Mouse (Mus musculus): ENCODE measurements around the gene Ghdc. TPM values are rescaled to one million over a fixed set of nuclear protein-coding genes. Genes with fewer than 3 reads are reported as not detected.

Gene Ghdc
- polyA plus RNA-seq, 1 experiment from 2014 or later, result 3.8 TPM

- H3K27ac ChIP-seq, result no peak overlapping the region
- peaks cover 26% of the 10 kb centered on the region for H3K4me1 ChIP-seq (replicated peaks)
- peaks cover 4% of the 10 kb centered on the region; the same call in 1 of the 2 replicates for H3K27me3 ChIP-seq
- H3K9me3 ChIP-seq, result no peaks in the 10 kb centered on the region
- H3K36me3 ChIP-seq, result peaks cover 24% of the 10 kb centered on the region
- H3K4me2 ChIP-seq, result peak overlapping the region; percentile 77
- H3K9ac ChIP-seq, result peak overlapping the region; percentile 97
- peak overlapping the region; percentile 79 for H3K4me3 ChIP-seq
- no peak for ATAC-seq (ENCODE audit: low FRiP score)
- WGBS, result 4% methylated on average over 13 of the region's 13 CpGs
Observed at GRCm38 (mm10) chr11:100737105-100737733, 33.5 kb downstream of the Ghdc start.

- WGBS, result 84% methylated on average over 4 of the region's 4 CpGs
- peak overlapping the region; percentile 97 for H3K9ac ChIP-seq
- ATAC-seq (ENCODE audit: low FRiP score), result no peak
- H3K27ac ChIP-seq, result no peak overlapping the region
- H3K27me3 ChIP-seq, result peaks cover 4% of the 10 kb centered on the region; the same call in 1 of the 2 replicates
- no peaks in the 10 kb centered on the region for H3K9me3 ChIP-seq
- H3K4me2 ChIP-seq, result peak overlapping the region; percentile 77
- H3K36me3 ChIP-seq, result peaks cover 26% of the 10 kb centered on the region
- peaks cover 26% of the 10 kb centered on the region for H3K4me1 ChIP-seq (replicated peaks)
- peak overlapping the region; percentile 79 for H3K4me3 ChIP-seq
Observed at GRCm38 (mm10) chr11:100736746-100737080, 34.0 kb downstream of the Ghdc start.

- Histone ChIP-seq H3K27me3 (no peaks in the 10 kb centered on the region; the same call in 1 of the 2 replicates), H3K36me3 (peaks cover 21% of the 10 kb centered on the region), H3K4me3 (0 out of 2 replicates have a peak overlapping the region, but pooled peaks have one; percentile 79), H3K27ac (no peak overlapping the region), H3K4me1 (replicated peaks) (peaks cover 26% of the 10 kb centered on the region), H3K9me3 (no peaks in the 10 kb centered on the region), H3K4me2 (peak overlapping the region; percentile 77), H3K9ac (peak overlapping the region; percentile 31; the same call in 1 of the 2 replicates)
- WGBS, result 86% methylated on average over 14 of the region's 14 CpGs
- ATAC-seq (ENCODE audit: low FRiP score), result no peak
Observed at GRCm38 (mm10) chr11:100735954-100736745, 34.6 kb downstream of the Ghdc start.

GRCm38 (mm10) chr11:100735134-100735865, 35.5 kb downstream of the Ghdc start:
- peak overlapping the region; percentile 15; the same call in 1 of the 2 replicates for H3K4me2 ChIP-seq
- 89% methylated on average over 9 of the region's 9 CpGs for WGBS
- no peak for ATAC-seq (ENCODE audit: low FRiP score)
- H3K27me3 ChIP-seq, result no peaks in the 10 kb centered on the region
- H3K36me3 ChIP-seq, result peaks cover 20% of the 10 kb centered on the region
- no peak overlapping the region for H3K4me3 ChIP-seq
- peaks cover 26% of the 10 kb centered on the region for H3K4me1 ChIP-seq (replicated peaks)
- H3K9ac ChIP-seq, result no peak overlapping the region
- H3K9me3 ChIP-seq, result no peaks in the 10 kb centered on the region
- no peak overlapping the region for H3K27ac ChIP-seq

- Histone ChIP-seq H3K4me1 (replicated peaks) (peaks cover 2% of the 10 kb centered on the region), H3K4me2 (no peak overlapping the region), H3K4me3 (no peak overlapping the region), H3K36me3 (peaks cover 32% of the 10 kb centered on the region), H3K27ac (no peak overlapping the region), H3K27me3 (no peaks in the 10 kb centered on the region), H3K9ac (no peak overlapping the region), H3K9me3 (no peaks in the 10 kb centered on the region)
- WGBS, result 89% methylated on average over 6 of the region's 6 CpGs
- ATAC-seq (ENCODE audit: low FRiP score), result no peak
Observed at GRCm38 (mm10) chr11:100730477-100731205, 40.1 kb downstream of the Ghdc start.

GRCm38 (mm10) chr11:100729976-100730375, 40.8 kb downstream of the Ghdc start:
- ATAC-seq (ENCODE audit: low FRiP score), result no peak
- H3K4me3 ChIP-seq, result no peak overlapping the region
- WGBS, result 94% methylated on average over 4 of the region's 4 CpGs

GRCm38 (mm10) chr11:100728601-100729000, 42.2 kb downstream of the Ghdc start:
- H3K4me1 ChIP-seq (replicated peaks), result no peaks in the 10 kb centered on the region
- H3K27me3 ChIP-seq, result no peaks in the 10 kb centered on the region
- H3K4me2 ChIP-seq, result no peak overlapping the region
- no peaks in the 10 kb centered on the region for H3K9me3 ChIP-seq
- no peak overlapping the region for H3K9ac ChIP-seq
- H3K36me3 ChIP-seq, result peaks cover 30% of the 10 kb centered on the region
- no peak overlapping the region for H3K27ac ChIP-seq
- ATAC-seq (ENCODE audit: low FRiP score), result no peak
- 87% methylated on average over 6 of the region's 6 CpGs for WGBS
- H3K4me3 ChIP-seq, result no peak overlapping the region

More at GRCm38 (mm10) chr11:100729976-100730375, 40.8 kb downstream of the Ghdc start:
- Histone ChIP-seq H3K9ac (no peak overlapping the region), H3K9me3 (no peaks in the 10 kb centered on the region), H3K27me3 (no peaks in the 10 kb centered on the region), H3K27ac (no peak overlapping the region), H3K36me3 (peaks cover 30% of the 10 kb centered on the region), H3K4me2 (no peak overlapping the region), H3K4me1 (replicated peaks) (no peaks in the 10 kb centered on the region)

GRCm38 (mm10) chr11:100727201-100727600, 43.6 kb downstream of the Ghdc start:
- Histone ChIP-seq H3K27ac (no peak overlapping the region), H3K9ac (no peak overlapping the region), H3K4me2 (no peak overlapping the region), H3K9me3 (no peaks in the 10 kb centered on the region), H3K4me1 (replicated peaks) (peaks cover 4% of the 10 kb centered on the region), H3K27me3 (no peaks in the 10 kb centered on the region), H3K36me3 (peaks cover 19% of the 10 kb centered on the region), H3K4me3 (no peak overlapping the region)
- no peak for ATAC-seq (ENCODE audit: low FRiP score)
- 99% methylated on average over 3 of the region's 3 CpGs for WGBS

- H3K27ac ChIP-seq, result 0 out of 2 replicates have a peak overlapping the region, but pooled peaks have one; percentile 1
- H3K4me1 ChIP-seq (replicated peaks), result peaks cover 23% of the 10 kb centered on the region
- H3K4me2 ChIP-seq, result no peak overlapping the region
- H3K4me3 ChIP-seq, result no peak overlapping the region
- no peaks in the 10 kb centered on the region for H3K9me3 ChIP-seq
- H3K9ac ChIP-seq, result no peak overlapping the region
- WGBS, result 61% methylated on average over 5 of the region's 5 CpGs
- peaks cover 13% of the 10 kb centered on the region for H3K36me3 ChIP-seq
- no peak for ATAC-seq (ENCODE audit: low FRiP score)
- H3K27me3 ChIP-seq, result no peaks in the 10 kb centered on the region
Observed at GRCm38 (mm10) chr11:100724919-100725512, 45.7 kb downstream of the Ghdc start.

GRCm38 (mm10) chr11:100722493-100723028, 48.2 kb downstream of the Ghdc start:
- H3K4me1 ChIP-seq (replicated peaks), result peaks cover 28% of the 10 kb centered on the region
- H3K9ac ChIP-seq, result no peak overlapping the region; the same call in 1 of the 2 replicates
- ATAC-seq (ENCODE audit: low FRiP score), result no peak
- H3K4me2 ChIP-seq, result no peak overlapping the region
- H3K36me3 ChIP-seq, result peaks cover 24% of the 10 kb centered on the region
- no peak overlapping the region for H3K4me3 ChIP-seq
- WGBS, result 57% methylated on average over 2 of the region's 2 CpGs
- no peaks in the 10 kb centered on the region for H3K27me3 ChIP-seq
- peak overlapping the region; percentile 24; the same call in 1 of the 2 replicates for H3K27ac ChIP-seq
- no peaks in the 10 kb centered on the region for H3K9me3 ChIP-seq

GRCm38 (mm10) chr11:100721776-100722492, 48.8 kb downstream of the Ghdc start:
- H3K27me3 ChIP-seq, result no peaks in the 10 kb centered on the region
- no peaks in the 10 kb centered on the region for H3K9me3 ChIP-seq
- no peak overlapping the region for H3K4me2 ChIP-seq
- no peak overlapping the region for H3K4me3 ChIP-seq
- H3K36me3 ChIP-seq, result peaks cover 30% of the 10 kb centered on the region
- 76% methylated on average over 8 of the region's 8 CpGs for WGBS
- no peak for ATAC-seq (ENCODE audit: low FRiP score)
- peaks cover 28% of the 10 kb centered on the region for H3K4me1 ChIP-seq (replicated peaks)
- no peak overlapping the region for H3K9ac ChIP-seq
- H3K27ac ChIP-seq, result peak overlapping the region; percentile 24; the same call in 1 of the 2 replicates
